Mouse (Mus musculus) cerebellum, postnatal 10 days (tissue): ENCODE results near the gene Dnah5.
"Not testable (repeated sequence)": the region's sequence is repeated elsewhere in the genome, so short reads cannot be mapped to it uniquely, and the experiment has no call there.

ENCODE experiments used
- DNase-seq, 2 experiments: peaks; one replicate each; pipeline ENCODE4 v3.0.0; 2021; ENCODE audit warnings: mixed read lengths in 2 of 2

Gene Dnah5

DNA sequence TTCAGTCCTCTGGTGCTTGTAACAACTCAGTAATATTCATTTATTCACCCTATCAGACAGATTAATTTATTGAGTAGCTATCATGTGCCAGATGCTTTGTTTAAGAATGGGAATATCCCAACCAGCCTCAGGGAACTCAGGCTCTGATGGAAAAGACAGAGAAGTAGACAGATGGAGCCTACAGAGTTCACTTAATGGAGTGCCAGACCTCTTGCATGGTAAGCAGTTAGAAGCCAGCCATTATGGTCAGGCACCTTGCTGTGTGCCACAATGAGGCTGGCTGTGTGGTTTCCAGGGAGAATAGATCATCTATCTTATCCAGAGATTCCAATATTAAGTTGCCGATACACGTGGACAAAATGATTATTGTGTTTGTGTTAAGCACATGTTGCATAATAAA, 104.3 kb downstream of the Dnah5 start:
- DNase-seq: peak; percentile 32 to 55

GRCm38 (mm10) chr15:28310516-28310915, 107.0 kb downstream of the Dnah5 start:
- no peak for DNase-seq

- no peak for DNase-seq
Observed at GRCm38 (mm10) chr15:28313451-28313850, 109.9 kb downstream of the Dnah5 start.

DNA sequence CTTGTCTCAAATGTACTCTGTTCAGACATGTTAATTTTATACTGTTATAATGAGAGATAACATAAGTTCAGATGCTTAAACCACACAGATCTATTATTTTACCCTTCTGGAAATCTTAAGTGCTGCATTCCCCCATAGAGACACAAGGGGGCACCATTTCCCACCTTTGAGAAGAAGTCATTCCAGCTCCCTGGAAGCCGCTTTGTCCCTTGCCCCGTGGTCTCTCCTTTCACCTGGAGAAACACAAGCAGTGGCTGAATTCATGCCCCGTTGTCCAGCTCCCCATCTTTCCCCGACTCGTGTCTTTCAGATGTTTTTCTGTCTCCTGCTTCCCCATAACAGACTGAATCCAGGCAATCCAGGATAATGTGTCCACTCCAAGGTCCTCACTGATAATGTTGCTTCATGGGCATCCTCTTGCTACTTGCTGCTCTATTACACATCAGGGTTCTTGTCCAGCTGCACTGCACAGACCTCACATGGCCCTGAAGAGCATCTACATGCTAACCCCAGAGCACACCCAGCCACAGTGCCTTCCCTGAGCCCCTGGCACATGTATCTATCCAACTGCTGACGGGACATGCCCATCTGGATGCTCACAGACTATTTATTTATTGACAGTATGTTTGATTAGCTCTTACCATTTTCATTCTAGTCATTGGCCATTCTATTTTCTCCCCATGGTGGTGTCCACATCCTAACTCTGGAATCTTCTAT, 112.4 kb downstream of the Dnah5 start:
- peak; percentile 79 to 86 for DNase-seq

DNA sequence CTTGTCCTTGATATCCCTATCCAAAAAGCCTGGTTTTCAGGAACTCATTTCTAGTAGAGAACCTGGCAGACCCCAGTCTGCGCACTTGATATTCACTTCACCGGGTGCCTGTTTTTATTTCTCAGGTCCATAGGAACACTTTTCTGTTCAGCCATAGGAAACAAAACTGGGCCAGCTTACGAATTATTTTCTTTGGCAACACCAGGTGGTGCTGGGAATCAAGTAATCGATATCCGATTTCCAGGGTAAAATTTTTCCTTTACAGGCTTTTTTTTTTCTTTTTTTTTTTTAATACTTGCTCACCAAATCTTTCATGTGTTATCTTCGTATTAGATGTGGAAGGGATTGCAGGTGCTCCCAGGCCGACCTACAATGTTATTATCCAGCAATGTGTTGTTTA, 119.0 kb downstream of the Dnah5 start:
- no peak for DNase-seq

GRCm38 (mm10) chr15:28326985-28327384, 123.4 kb downstream of the Dnah5 start:
- DNase-seq: no peak

DNA sequence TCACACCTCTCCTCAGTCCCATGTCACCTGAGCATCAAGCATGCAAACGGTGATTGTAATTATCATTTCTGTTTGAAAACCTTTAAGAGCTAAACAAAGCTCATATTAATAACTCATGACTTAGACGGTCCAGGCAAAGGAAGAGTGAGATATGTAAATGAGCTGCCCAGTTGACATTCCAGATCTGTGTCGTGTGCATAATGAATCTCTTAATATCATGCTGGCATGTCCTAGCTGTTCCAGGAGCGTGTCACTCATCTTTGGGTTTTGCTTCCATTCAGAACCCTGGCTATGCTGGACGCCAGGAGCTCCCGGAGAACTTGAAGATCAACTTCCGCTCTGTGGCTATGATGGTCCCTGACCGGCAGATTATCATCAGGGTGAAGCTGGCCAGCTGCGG, 123.9 kb downstream of the Dnah5 start:
- DNase-seq: peak; percentile 22 to 34

DNA sequence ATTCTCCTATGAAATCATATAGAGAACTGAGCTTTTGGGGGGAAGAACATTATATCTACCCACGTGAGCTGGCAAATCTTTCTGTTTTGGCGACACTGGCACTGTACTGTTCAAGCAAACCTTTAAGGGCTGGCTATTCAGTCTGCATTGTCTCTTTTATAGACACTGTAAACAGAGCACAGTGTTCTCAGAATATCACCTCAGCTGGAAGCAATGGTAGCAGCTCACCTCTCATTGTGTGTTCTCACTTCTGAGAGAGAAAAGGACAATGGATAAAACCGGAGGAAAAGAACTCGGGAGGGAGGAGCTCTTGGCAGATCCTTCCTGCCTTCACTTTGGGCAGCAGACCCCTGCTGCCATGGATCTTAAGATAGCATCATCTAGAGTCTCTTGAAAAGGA, 137.6 kb downstream of the Dnah5 start:
- no peak for DNase-seq

- DNase-seq: peak; percentile 26 to 61
Observed at GRCm38 (mm10) chr15:28367561-28367960, 164.0 kb downstream of the Dnah5 start.

DNA sequence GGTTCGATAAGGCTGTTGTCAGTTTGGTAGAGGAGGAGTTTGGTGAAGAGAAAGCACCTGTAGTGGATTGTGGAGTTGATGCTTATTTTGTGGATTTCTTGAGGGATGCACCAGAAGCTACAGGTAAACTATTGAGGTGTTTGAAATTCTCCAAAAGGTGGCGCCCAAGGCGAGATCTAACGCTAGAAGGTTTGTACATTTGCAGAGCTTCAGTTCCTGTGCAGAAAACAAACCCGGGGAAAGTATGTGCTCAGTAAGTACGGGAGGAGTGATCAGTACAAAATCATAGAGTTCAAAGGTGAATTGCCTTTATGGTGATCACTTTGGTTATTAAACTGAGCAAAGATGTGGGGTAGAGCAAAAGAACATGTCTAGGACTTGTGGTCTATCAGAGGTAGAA, 166.9 kb downstream of the Dnah5 start:
- DNase-seq: peak; percentile 2 to 9

DNA sequence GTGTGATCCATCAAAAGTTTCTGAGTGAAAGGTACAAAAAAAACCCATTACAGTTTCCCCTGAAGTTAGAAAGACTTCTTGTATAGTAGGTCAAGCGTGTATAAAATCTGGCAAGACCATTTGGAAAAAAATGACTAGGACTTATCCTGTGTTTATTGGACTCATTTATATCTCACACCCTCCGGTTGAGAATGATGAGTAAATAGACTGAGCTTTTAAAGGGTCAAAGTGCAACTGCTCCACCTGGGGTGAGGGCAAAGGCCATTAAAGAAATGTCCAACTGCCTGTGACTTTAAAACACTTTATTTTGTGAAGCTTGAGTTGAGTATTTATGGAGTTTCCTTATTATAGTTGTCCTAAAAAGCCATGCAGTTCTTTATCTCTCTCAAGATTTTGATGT, 168.0 kb downstream of the Dnah5 start:
- no peak for DNase-seq

GRCm38 (mm10) chr15:28374394-28374793, 170.8 kb downstream of the Dnah5 start:
- no peak for DNase-seq

DNA sequence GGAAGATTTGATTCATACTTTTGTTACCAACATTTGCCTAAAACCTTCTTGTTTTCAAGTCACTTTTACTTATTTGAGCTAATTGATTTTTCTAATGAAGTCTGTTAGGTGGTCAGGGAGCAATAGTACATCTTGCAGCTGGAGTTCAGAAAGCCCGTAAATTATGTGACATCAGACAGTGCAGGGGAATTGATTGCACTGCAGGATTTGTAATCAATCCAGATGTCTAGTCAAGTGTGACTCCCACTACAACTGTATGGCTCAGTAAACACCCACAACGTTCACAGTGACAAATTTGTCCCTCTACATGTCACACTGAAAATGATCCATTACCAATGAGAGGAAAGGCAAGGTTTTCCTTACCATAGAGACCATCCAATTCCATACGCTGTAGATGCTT, 177.4 kb downstream of the Dnah5 start:
- no peak for DNase-seq

DNA sequence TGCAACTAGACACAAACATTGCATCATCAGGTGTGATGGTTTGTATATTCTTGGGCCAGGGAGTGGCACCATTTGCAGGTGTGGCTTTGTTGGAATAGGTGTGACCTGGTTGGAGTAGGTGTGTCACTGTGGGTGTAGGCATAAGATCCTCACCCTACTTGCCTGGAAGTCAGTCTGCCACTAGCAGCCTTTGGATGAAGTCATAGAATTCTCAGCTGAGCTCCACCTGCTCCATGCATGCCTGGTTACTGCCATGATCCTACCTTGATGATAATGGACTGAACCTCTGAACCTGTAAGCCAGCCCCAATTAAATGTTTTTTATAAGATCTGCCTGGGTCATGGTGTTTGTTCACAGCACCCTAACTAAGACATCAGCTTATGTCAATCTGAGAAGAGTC, 190.2 kb downstream of the Dnah5 start:
- DNase-seq: not testable (repeated sequence)

GRCm38 (mm10) chr15:28395481-28395880, 191.9 kb downstream of the Dnah5 start:
- DNase-seq: no peak

DNA sequence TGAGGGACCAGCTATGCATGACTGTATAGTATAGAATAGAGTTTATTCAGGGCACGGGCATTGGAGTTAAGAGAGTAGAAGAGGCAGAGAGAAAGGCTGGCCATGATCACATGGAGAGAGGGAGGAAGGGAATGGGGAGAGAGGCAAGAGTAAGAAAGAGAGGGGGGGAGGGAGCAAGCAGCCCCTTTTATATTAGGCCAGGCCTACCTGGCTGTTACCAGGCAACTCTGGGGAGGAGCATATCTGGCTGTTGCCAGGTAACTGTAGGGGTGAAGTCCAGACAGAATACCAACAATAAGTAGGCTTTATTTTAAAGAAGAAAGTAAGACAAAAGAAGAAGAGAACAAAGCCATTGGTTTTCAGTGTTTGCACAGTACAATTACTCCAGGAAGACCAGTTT, 194.9 kb downstream of the Dnah5 start:
- no peak for DNase-seq

DNA sequence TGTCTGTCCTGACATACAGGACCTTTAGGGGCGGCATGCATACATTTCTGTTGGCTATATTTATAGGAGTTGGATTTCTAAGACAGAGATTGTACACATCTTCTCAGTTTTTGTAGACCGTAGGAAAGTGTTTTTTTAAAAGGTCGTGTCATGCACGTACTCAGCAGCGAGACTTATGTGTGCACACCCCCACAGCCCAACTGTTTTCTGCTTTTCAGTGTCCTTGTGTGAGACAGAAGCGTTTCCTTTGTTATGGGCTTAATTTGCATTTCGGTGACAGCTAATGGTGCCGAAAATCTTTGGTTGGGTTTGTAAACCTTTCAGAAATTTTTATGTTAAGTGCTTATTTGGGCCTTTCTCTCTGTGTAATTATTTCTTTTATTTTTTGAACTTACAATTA, 195.7 kb downstream of the Dnah5 start:
- no peak for DNase-seq

GRCm38 (mm10) chr15:28404630-28405029, 201.1 kb downstream of the Dnah5 start:
- DNase-seq: no peak

- no peak for DNase-seq
Observed at GRCm38 (mm10) chr15:28405136-28405535, 201.6 kb downstream of the Dnah5 start.

DNA sequence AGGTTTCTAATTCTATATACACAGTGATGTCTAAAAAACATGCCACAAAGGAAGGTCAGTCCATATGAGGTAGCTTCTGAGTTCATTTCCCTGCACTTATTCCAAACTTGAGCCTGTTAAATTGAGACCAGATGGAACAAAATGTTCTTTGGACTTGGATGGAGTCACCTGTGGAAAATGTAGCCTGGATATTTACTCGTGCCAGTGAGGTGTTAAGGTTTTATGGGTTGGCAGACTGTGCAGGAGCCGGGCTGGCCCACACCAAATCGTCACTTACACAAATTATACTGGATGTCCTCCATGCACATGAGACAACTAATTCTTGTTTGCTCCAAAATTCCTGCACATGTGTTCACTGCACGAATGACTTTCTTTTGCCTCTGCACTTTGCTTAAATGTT, 236.2 kb downstream of the Dnah5 start:
- no peak for DNase-seq

DNA sequence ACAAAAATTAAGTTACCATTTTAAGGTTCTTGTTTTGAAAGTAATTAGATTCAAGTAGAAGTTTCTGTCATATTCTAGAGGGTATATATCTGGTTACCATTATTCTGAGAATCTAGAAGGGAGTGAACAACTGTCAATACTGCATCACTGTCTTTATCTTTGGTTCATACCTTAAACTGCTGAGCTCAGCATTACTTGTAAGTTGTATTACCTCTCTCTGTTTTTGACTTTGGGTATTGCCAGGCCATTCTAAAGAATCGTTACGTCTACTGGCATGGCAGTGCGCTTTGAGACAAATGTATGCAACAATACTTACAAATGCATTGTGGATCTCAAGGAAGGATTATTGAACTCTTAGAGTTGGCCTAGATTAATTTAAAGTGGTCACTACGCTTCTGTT, 240.9 kb downstream of the Dnah5 start:
- no peak for DNase-seq

GRCm38 (mm10) chr15:28461091-28461778, 257.7 kb downstream of the Dnah5 start:
- peak; percentile 21 to 50 for DNase-seq

GRCm38 (mm10) chr15:28466591-28467247, 263.2 kb downstream of the Dnah5 start:
- peak; percentile 16 for DNase-seq

DNA sequence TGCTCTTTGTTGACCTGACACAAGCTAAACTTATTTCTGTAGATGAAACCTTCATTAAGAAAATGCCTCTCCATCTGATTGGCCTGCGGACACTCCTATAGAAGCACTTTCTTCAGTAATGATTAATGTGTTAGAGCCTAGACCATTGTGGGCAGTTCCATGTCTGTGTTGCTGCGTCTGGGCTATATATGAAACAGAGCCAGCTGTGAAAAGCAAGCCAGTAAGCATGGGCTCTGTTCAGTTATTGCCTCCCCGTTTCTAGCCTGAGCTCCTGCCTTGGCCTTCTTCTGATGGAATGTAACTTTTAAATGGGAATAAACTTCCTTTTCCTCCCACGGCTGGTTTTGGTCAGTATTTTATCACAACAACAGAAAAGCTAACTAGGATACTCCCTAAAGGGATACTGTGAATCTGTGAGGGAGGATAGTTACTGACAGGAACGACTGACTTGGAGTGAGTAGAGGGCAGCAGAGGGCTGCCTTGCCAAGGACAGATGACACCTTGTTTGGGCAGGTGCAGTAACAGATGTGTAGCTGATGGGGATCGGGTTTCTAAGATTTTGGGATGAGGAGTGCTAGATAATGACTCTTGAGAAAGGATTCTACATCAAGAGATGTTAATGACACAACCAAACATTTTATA, 270.3 kb downstream of the Dnah5 start:
- DNase-seq: no peak
